Mouse (Mus musculus) cerebellum, postnatal 36 days (tissue): Measurements from ENCODE around the gene Prmt1.

Experiments
- DNase-seq, 2 experiments: peaks; one replicate each; pipeline ENCODE4 v3.0.0; 2021 to 2022; ENCODE audit warnings: mixed read lengths in 2 of 2

The Prmt1 gene

DNA sequence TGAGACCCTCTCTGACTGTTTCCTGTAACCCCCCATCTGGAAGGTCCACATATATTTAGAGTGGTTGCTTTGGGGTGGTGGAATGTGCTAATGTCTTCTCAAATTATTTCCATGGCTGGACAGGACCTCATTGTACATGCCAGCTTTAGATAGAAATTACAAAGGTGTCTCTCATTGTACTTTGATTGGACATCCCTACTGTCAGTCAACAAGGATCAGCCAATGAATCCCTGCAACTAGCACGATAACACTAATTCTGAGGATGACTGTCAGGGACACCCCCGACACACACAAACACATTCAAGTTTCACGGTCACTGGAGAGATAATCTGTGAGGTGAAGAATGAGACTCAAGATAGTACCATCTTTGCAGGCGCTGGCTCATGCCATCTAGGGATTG lies 47.7 kb downstream of the Prmt1 start:
- no peak for DNase-seq

DNA sequence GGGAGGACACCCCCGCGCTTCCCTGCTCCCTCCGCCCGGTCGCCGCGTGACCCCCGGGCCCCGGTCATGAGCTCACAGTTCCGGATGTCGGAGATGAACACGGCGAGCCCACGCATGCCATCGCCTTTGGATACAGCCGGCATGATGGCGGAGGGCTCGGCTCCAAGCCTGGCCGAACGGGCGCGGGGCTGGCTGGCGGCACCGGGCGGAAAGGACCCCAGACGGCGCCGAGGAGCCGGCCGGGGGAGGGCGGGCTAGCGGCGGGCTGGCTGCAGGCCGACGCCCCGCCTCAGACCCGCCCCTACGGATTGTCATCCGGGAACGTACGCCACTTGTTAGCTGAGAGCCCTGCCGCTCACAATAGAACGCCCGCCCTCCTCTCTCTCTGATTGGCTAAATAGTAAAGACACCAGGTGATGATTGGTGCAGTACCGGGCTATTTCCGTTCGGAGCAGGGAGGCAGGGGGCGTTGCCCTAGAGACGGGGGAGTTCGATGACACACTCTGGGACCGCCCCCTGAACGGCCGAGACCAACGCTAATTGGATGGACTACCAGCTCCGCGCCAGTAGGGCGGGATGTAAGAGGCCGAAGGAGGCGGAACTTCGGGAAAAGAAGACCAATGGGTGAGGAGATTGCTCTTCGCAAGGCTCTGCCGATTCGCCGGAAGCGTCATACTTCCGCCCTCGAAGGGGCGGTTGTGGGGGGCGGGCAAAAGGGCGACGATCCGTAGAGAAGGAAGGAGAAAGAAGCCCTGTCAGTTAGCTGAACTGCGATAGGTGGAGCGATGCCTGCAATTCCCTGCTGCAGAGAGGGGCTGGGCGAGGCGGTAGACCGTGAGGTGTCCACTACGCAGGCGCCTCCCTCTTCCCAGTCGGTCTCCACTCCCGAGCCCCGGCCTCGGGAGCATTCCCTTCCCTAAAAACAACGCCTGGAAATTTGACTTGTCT lies 56.9 kb downstream of the Prmt1 start, which contains the start of gene Ap2a1:
Ap2a1 (minus strand) TSS at position 293 of the 948 bp plus-strand sequence.
- DNase-seq, result peak; percentile 99

DNA sequence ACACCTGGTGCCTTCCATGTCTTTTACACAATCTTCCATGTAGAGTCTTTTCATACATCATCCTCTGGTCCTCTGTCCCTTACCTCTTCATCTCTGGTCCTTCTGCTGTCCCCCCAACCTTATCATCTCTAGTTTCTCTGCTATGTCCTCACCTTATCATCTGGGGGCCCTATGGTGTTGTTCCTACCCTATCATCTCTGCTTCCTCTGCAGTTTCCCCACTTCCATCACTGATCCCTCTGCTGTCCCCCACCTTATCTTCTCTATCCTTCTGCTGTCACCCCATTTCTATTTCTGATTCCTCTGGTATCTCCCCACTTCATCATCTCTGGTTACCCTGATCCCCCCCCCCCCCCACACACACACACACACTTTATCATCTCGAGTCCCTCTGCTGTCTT lies 57.8 kb downstream of the Prmt1 start:
- no peak for DNase-seq
